ENCODE assay signal across 21 mouse cellular contexts in the genomic region with DNA sequence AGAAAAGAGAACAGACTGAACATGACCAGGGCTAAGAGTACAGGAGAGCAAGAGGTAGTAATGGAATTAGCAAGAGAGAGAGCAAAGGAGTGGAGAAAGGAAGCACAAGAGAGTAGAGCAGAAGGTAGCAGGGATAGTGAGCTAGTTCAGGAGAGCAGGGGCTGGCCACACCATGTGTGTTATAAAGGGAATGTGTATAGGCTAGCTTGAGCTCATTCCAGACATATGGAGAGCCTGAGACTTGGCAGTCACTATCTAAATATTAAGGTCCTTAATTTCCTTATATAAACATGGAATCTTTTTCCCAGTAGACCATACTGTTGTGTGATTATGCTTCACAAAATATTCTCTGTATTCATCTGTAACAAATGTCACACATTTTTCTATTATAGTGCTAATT.
A peak's percentile ranks its signal among the peaks of the same experiment; 100 is the strongest.
DNase-seq lines count a peak whose midpoint lies in the region; ATAC-seq and TF ChIP-seq lines count a peak whose summit lies in the region.
"Had no signal": no experiment of that assay in that cellular context is flagged by ENCODE, and none has a peak within 500 bp of the region (broad histone marks: within the 10 kb centered on the region; RNA-seq: fewer than 3 reads in every experiment).

No protein-coding gene starts in this region.

- H3K27me3 ChIP-seq in intestine, embryonic 14.5 days (replicated peaks; ENCODE audit: control insufficient read depth, insufficient read depth, low read length): no peaks in the 10 kb centered on the region
- no peaks in the 10 kb centered on the region for H3K27me3 ChIP-seq in intestine, postnatal 0 days (replicated peaks; ENCODE audit: control insufficient read depth, insufficient read depth, low read length)
- H3K27me3 ChIP-seq in megakaryocyte, embryonic 14.5 days (replicated peaks): no peaks in the 10 kb centered on the region
- H3K27me3 ChIP-seq in intestine, embryonic 15.5 days (replicated peaks): no peaks in the 10 kb centered on the region
- H3K27me3 ChIP-seq in stomach, embryonic 16.5 days (ENCODE audit: control insufficient read depth, insufficient read depth, low read length): no peaks in the 10 kb centered on the region
- H3K27me3 ChIP-seq: CH12.LX; embryonic facial prominence, embryonic 15.5 days; heart, embryonic 12.5 days; Patski had no signal

- H3K9ac ChIP-seq in intestine, embryonic 14.5 days (ENCODE audit: low read length): no peak overlapping the region
- no peak overlapping the region for H3K9ac ChIP-seq in intestine, postnatal 0 days (ENCODE audit: low read depth, low read length)
- no peak overlapping the region for H3K9ac ChIP-seq in intestine, embryonic 15.5 days
- H3K9ac ChIP-seq in stomach, embryonic 16.5 days (ENCODE audit: low read length): no peak overlapping the region
- H3K9ac ChIP-seq: embryonic facial prominence, embryonic 15.5 days; heart, embryonic 12.5 days had no signal

- no peak for DNase-seq in intestine, embryonic 14.5 days (ENCODE audit: low spot score)
- DNase-seq: adrenal gland, postnatal 14 days; cerebellum, adult 11-12 months; cerebellum, adult 9-11 months; cerebellum, postnatal 36 days; gastrocnemius, adult 2 months; gastrocnemius, postnatal 25 days had no signal

- no peak overlapping the region for H3K4me2 ChIP-seq in intestine, embryonic 14.5 days (ENCODE audit: low read length)
- no peak overlapping the region for H3K4me2 ChIP-seq in intestine, postnatal 0 days (replicated peaks; ENCODE audit: low read depth)
- H3K4me2 ChIP-seq in intestine, embryonic 15.5 days (replicated peaks): no peak overlapping the region
- no peak overlapping the region for H3K4me2 ChIP-seq in stomach, embryonic 16.5 days (ENCODE audit: low read depth, low read length)
- H3K4me2 ChIP-seq: embryonic facial prominence, embryonic 15.5 days; heart, embryonic 12.5 days had no signal

- H3K9me3 ChIP-seq in intestine, embryonic 14.5 days (ENCODE audit: control insufficient read depth, low read length): no peaks in the 10 kb centered on the region
- no peaks in the 10 kb centered on the region for H3K9me3 ChIP-seq in intestine, postnatal 0 days (ENCODE audit: control insufficient read depth)
- H3K9me3 ChIP-seq in megakaryocyte, embryonic 14.5 days: peaks cover 6% of the 10 kb centered on the region; the same call in 1 of the 2 replicates
- H3K9me3 ChIP-seq in intestine, embryonic 15.5 days: no peaks in the 10 kb centered on the region
- no peaks in the 10 kb centered on the region for H3K9me3 ChIP-seq in stomach, embryonic 16.5 days (replicated peaks; ENCODE audit: control insufficient read depth, low read length)
- H3K9me3 ChIP-seq: embryonic facial prominence, embryonic 15.5 days; forebrain, embryonic 10.5 days; heart, embryonic 12.5 days; hindbrain, embryonic 10.5 days had no signal

- no peaks in the 10 kb centered on the region for H3K4me1 ChIP-seq in intestine, embryonic 14.5 days (replicated peaks; ENCODE audit: control insufficient read depth, insufficient read depth, low read length)
- no peaks in the 10 kb centered on the region for H3K4me1 ChIP-seq in intestine, postnatal 0 days (replicated peaks; ENCODE audit: control insufficient read depth, insufficient read depth, low read length)
- no peaks in the 10 kb centered on the region for H3K4me1 ChIP-seq in megakaryocyte, embryonic 14.5 days
- H3K4me1 ChIP-seq in intestine, embryonic 15.5 days (replicated peaks): no peaks in the 10 kb centered on the region
- H3K4me1 ChIP-seq in stomach, embryonic 16.5 days (ENCODE audit: control insufficient read depth, insufficient read depth, low read length): no peaks in the 10 kb centered on the region
- H3K4me1 ChIP-seq: embryonic facial prominence, embryonic 15.5 days; forebrain, embryonic 10.5 days; heart, embryonic 12.5 days; hindbrain, embryonic 10.5 days had no signal

- H3K4me3 ChIP-seq in intestine, embryonic 14.5 days (ENCODE audit: low read depth, low read length): no peak overlapping the region
- no peak overlapping the region for H3K4me3 ChIP-seq in intestine, postnatal 0 days (ENCODE audit: low read depth, low read length)
- peak overlapping the region; percentile 35 for H3K4me3 ChIP-seq in megakaryocyte, embryonic 14.5 days (replicated peaks)
- no peak overlapping the region for H3K4me3 ChIP-seq in intestine, embryonic 15.5 days (replicated peaks)
- H3K4me3 ChIP-seq in stomach, embryonic 16.5 days (replicated peaks; ENCODE audit: low read length): no peak overlapping the region
- H3K4me3 ChIP-seq: embryonic facial prominence, embryonic 15.5 days; erythroblast, embryonic 14.5 days; forebrain, embryonic 10.5 days; gastrocnemius, adult 2 months; heart, embryonic 12.5 days; hindbrain, embryonic 10.5 days had no signal

- 0 out of 2 replicates have a peak overlapping the region, but pooled peaks have one; percentile 27 for H3K27ac ChIP-seq in intestine, embryonic 14.5 days (ENCODE audit: low read depth)
- H3K27ac ChIP-seq in intestine, postnatal 0 days (ENCODE audit: low read depth, low read length): no peak overlapping the region
- no peak overlapping the region for H3K27ac ChIP-seq in intestine, embryonic 15.5 days
- peak overlapping the region; percentile 56; the same call in 1 of the 2 replicates for H3K27ac ChIP-seq in stomach, embryonic 16.5 days (ENCODE audit: low read length)
- H3K27ac ChIP-seq: embryonic facial prominence, embryonic 15.5 days; forebrain, embryonic 10.5 days; gastrocnemius, adult 2 months; hindbrain, embryonic 10.5 days had no signal

- no peak for ATAC-seq in intestine, embryonic 14.5 days (replicated peaks; ENCODE audit: low FRiP score, low TSS enrichment, low read depth)
- ATAC-seq in intestine, postnatal 0 days: no peak
- ATAC-seq in megakaryocyte, adult 5-6 weeks (ENCODE audit: poor library complexity, severe bottlenecking): no peak
- ATAC-seq in intestine, embryonic 15.5 days: peak; percentile 56; the same call in 1 of the 2 replicates
- ATAC-seq in stomach, embryonic 16.5 days (ENCODE audit: insufficient read depth, low FRiP score): peak; percentile 82; the same call in 1 of the 2 replicates
- ATAC-seq: activated CD4-positive, CD25-positive, alpha-beta regulatory T cell, adult 4 months; forebrain, embryonic 14.5 days; Patski had no signal

- H3K36me3 ChIP-seq in intestine, embryonic 14.5 days (ENCODE audit: control insufficient read depth, insufficient read depth, low read length): no peaks in the 10 kb centered on the region
- no peaks in the 10 kb centered on the region for H3K36me3 ChIP-seq in intestine, postnatal 0 days (ENCODE audit: control insufficient read depth, insufficient read depth)
- no peaks in the 10 kb centered on the region for H3K36me3 ChIP-seq in megakaryocyte, embryonic 14.5 days (replicated peaks; ENCODE audit: low read length)
- H3K36me3 ChIP-seq in intestine, embryonic 15.5 days: no peaks in the 10 kb centered on the region
- no peaks in the 10 kb centered on the region for H3K36me3 ChIP-seq in stomach, embryonic 16.5 days (ENCODE audit: control insufficient read depth, insufficient read depth, low read length)
- H3K36me3 ChIP-seq: embryonic facial prominence, embryonic 15.5 days; forebrain, embryonic 10.5 days; heart, embryonic 12.5 days; hindbrain, embryonic 10.5 days had no signal

- no peak for TF ChIP-seq CTCF in intestine, postnatal 0 days (IDR thresholded peaks at IDR 0.05; ENCODE audit: low read depth)

Comparison
In these comparisons a context has a peak if more than half of its experiments do, and no peak if none do; other contexts are left out.
1. ATAC-seq: peak in intestine, embryonic 15.5 days (single experiment) and stomach, embryonic 16.5 days (single experiment); none in intestine, embryonic 14.5 days (single experiment), intestine, postnatal 0 days (single experiment) and megakaryocyte, adult 5-6 weeks (single experiment).
2. H3K27ac ChIP-seq: peak in intestine, embryonic 14.5 days (single experiment) and stomach, embryonic 16.5 days (single experiment); none in intestine, postnatal 0 days (single experiment) and intestine, embryonic 15.5 days (single experiment).